Mouse (Mus musculus): ENCODE measurements around the gene Itgam. TPM values are rescaled to one million over a fixed set of nuclear protein-coding genes. Genes with fewer than 3 reads are reported as not detected.

Itgam gene
- polyA plus RNA-seq, 1 experiment from 2014 or later: 0.63 TPM

- 84% methylated on average over 11 of the region's 11 CpGs for WGBS
Measured at GRCm38 (mm10) chr7:128112131-128112530, 49.7 kb downstream of the Itgam start.

DNA sequence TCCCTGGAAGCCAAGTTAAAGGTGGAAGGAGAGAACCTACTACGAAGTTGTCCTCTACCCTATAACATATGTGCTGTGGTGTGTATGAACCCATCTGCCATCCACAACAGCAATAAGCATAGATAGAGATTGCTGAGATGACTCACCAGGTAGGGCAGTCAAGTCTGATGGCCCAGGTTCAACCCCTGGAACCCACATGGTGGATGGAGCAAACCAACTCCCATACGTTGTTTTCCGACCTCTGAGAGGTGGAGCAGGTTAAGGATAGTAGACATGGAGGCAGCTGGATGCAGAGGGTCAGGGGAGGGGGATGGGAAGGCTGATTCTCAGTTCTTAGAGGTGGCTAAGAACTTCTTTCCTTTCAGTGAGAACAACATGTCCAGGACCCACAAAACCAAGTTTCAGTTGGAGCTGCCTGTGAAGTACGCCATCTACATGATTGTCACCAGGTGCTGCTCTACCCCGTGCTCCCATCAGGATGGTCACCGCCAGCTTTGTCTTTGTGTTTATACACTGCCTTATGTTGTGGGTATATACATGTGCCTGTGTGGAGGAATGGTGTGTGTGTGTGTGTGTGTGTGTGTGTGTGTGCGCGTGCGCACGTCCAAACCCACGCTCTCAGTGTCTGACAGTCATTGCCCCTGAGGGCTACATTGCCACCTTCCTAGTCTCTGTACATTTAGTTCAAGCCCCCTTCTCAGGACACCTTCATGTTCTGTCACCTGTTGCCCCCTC lies 52.1 kb downstream of the Itgam start:
- no peak for ATAC-seq (ENCODE audit: insufficient number of reproducible peaks, insufficient read depth, low FRiP score, low read depth)
- Histone ChIP-seq H3K4me1 (ENCODE audit: control insufficient read depth in 2 of 2, insufficient read depth in 2 of 2, low read length in 2 of 2) (no peaks in the 10 kb centered on the region), H3K4me2 (ENCODE audit: low read length) (no peak overlapping the region), H3K36me3 (ENCODE audit: control insufficient read depth, insufficient read depth, low read length) (no peaks in the 10 kb centered on the region), H3K9ac (ENCODE audit: low read length) (no peak overlapping the region), H3K9me3 (ENCODE audit: control insufficient read depth, low read length) (no peaks in the 10 kb centered on the region), H3K27me3 (ENCODE audit: control insufficient read depth, insufficient read depth, low read length) (no peaks in the 10 kb centered on the region), H3K27ac (replicated peaks in 1 of 2; ENCODE audit: control insufficient read depth in 1 of 2, insufficient read depth in 1 of 2, low read depth in 2 of 2, low read length in 2 of 2) (no peak overlapping the region), H3K4me3 (ENCODE audit: control insufficient read depth in 1 of 2, insufficient read depth in 1 of 2, low read depth in 1 of 2, low read length in 2 of 2) (no peak overlapping the region)
- 90% methylated on average over 11 of the region's 11 CpGs for WGBS

More at GRCm38 (mm10) chr7:128112131-128112530, 49.7 kb downstream of the Itgam start:
- Histone ChIP-seq H3K4me2 (ENCODE audit: low read length) (no peak overlapping the region), H3K27me3 (ENCODE audit: control insufficient read depth, insufficient read depth, low read length) (no peaks in the 10 kb centered on the region), H3K36me3 (ENCODE audit: control insufficient read depth, insufficient read depth, low read length) (no peaks in the 10 kb centered on the region), H3K4me1 (ENCODE audit: control insufficient read depth in 2 of 2, insufficient read depth in 2 of 2, low read length in 2 of 2) (no peaks in the 10 kb centered on the region), H3K9ac (ENCODE audit: low read length) (no peak overlapping the region), H3K27ac (replicated peaks in 1 of 2; ENCODE audit: control insufficient read depth in 1 of 2, insufficient read depth in 1 of 2, low read depth in 2 of 2, low read length in 2 of 2) (no peak overlapping the region), H3K9me3 (ENCODE audit: control insufficient read depth, low read length) (no peaks in the 10 kb centered on the region), H3K4me3 (ENCODE audit: control insufficient read depth in 1 of 2, insufficient read depth in 1 of 2, low read depth in 1 of 2, low read length in 2 of 2) (no peak overlapping the region)
- no peak for ATAC-seq (ENCODE audit: insufficient number of reproducible peaks, insufficient read depth, low FRiP score, low read depth)

GRCm38 (mm10) chr7:128115211-128115958 lies 52.9 kb downstream of the Itgam start:
- ATAC-seq (ENCODE audit: insufficient number of reproducible peaks, insufficient read depth, low FRiP score, low read depth): no peak
- no peak overlapping the region for H3K27ac ChIP-seq (replicated peaks in 1 of 2; ENCODE audit: control insufficient read depth in 1 of 2, insufficient read depth in 1 of 2, low read depth in 2 of 2, low read length in 2 of 2)
- H3K4me1 ChIP-seq (ENCODE audit: control insufficient read depth in 2 of 2, insufficient read depth in 2 of 2, low read length in 2 of 2): no peaks in the 10 kb centered on the region
- H3K4me2 ChIP-seq (ENCODE audit: low read length): no peak overlapping the region
- 72% methylated on average over 5 of the region's 5 CpGs for WGBS
- H3K4me3 ChIP-seq (ENCODE audit: control insufficient read depth in 1 of 2, insufficient read depth in 1 of 2, low read depth in 1 of 2, low read length in 2 of 2): no peak overlapping the region
- no peaks in the 10 kb centered on the region for H3K27me3 ChIP-seq (ENCODE audit: control insufficient read depth, insufficient read depth, low read length)
- H3K36me3 ChIP-seq (ENCODE audit: control insufficient read depth, insufficient read depth, low read length): no peaks in the 10 kb centered on the region
- H3K9me3 ChIP-seq (ENCODE audit: control insufficient read depth, low read length): no peaks in the 10 kb centered on the region
- no peak overlapping the region for H3K9ac ChIP-seq (ENCODE audit: low read length)

GRCm38 (mm10) chr7:128116396-128116795 lies 54.0 kb downstream of the Itgam start:
- no peak for ATAC-seq (ENCODE audit: insufficient number of reproducible peaks, insufficient read depth, low FRiP score, low read depth)
- WGBS: 95% methylated on average over 5 of the region's 5 CpGs
- no peaks in the 10 kb centered on the region for H3K4me1 ChIP-seq (ENCODE audit: control insufficient read depth in 2 of 2, insufficient read depth in 2 of 2, low read length in 2 of 2)
- H3K9ac ChIP-seq (ENCODE audit: low read length): no peak overlapping the region
- no peak overlapping the region for H3K4me3 ChIP-seq (ENCODE audit: control insufficient read depth in 1 of 2, insufficient read depth in 1 of 2, low read depth in 1 of 2, low read length in 2 of 2)
- H3K4me2 ChIP-seq (ENCODE audit: low read length): no peak overlapping the region
- H3K9me3 ChIP-seq (ENCODE audit: control insufficient read depth, low read length): no peaks in the 10 kb centered on the region
- no peaks in the 10 kb centered on the region for H3K27me3 ChIP-seq (ENCODE audit: control insufficient read depth, insufficient read depth, low read length)
- no peak overlapping the region for H3K27ac ChIP-seq (replicated peaks in 1 of 2; ENCODE audit: control insufficient read depth in 1 of 2, insufficient read depth in 1 of 2, low read depth in 2 of 2, low read length in 2 of 2)
- no peaks in the 10 kb centered on the region for H3K36me3 ChIP-seq (ENCODE audit: control insufficient read depth, insufficient read depth, low read length)

- H3K27ac ChIP-seq (replicated peaks in 1 of 2; ENCODE audit: control insufficient read depth in 1 of 2, insufficient read depth in 1 of 2, low read depth in 2 of 2, low read length in 2 of 2): no peak overlapping the region
- H3K4me3 ChIP-seq (ENCODE audit: control insufficient read depth in 1 of 2, insufficient read depth in 1 of 2, low read depth in 1 of 2, low read length in 2 of 2): no peak overlapping the region
- WGBS: 78% methylated on average over 6 of the region's 6 CpGs
- no peaks in the 10 kb centered on the region for H3K4me1 ChIP-seq (ENCODE audit: control insufficient read depth in 2 of 2, insufficient read depth in 2 of 2, low read length in 2 of 2)
- H3K9ac ChIP-seq (ENCODE audit: low read length): no peak overlapping the region
- no peak for ATAC-seq (ENCODE audit: insufficient number of reproducible peaks, insufficient read depth, low FRiP score, low read depth)
- no peak overlapping the region for H3K4me2 ChIP-seq (ENCODE audit: low read length)
- H3K9me3 ChIP-seq (ENCODE audit: control insufficient read depth, low read length): no peaks in the 10 kb centered on the region
- H3K27me3 ChIP-seq (ENCODE audit: control insufficient read depth, insufficient read depth, low read length): no peaks in the 10 kb centered on the region
- H3K36me3 ChIP-seq (ENCODE audit: control insufficient read depth, insufficient read depth, low read length): no peaks in the 10 kb centered on the region
Measured at GRCm38 (mm10) chr7:128119726-128120490, 57.5 kb downstream of the Itgam start.

GRCm38 (mm10) chr7:128128741-128129720 lies 66.6 kb downstream of the Itgam start, which contains the start of gene Itgax:
TSS of gene Itgax (plus strand) at chr7:128129547.
- 59% methylated on average over 8 of the region's 8 CpGs for WGBS
- H3K27ac ChIP-seq (replicated peaks in 1 of 2; ENCODE audit: control insufficient read depth in 1 of 2, insufficient read depth in 1 of 2, low read depth in 2 of 2, low read length in 2 of 2): no peak within 1 kb of the TSS
- no peak for ATAC-seq (ENCODE audit: insufficient number of reproducible peaks, insufficient read depth, low FRiP score, low read depth)

More at GRCm38 (mm10) chr7:128128741-128129720, 66.6 kb downstream of the Itgam start, which contains the start of gene Itgax:
- Histone ChIP-seq H3K4me3 (ENCODE audit: control insufficient read depth in 1 of 2, insufficient read depth in 1 of 2, low read depth in 1 of 2, low read length in 2 of 2) (no peak within 1 kb of the TSS), H3K4me1 (ENCODE audit: control insufficient read depth in 2 of 2, insufficient read depth in 2 of 2, low read length in 2 of 2) (peaks cover 3 to 8% of the 10 kb centered on the region in 2 experiments), H3K36me3 (ENCODE audit: control insufficient read depth, insufficient read depth, low read length) (no peaks in the 10 kb centered on the region), H3K9me3 (ENCODE audit: control insufficient read depth, low read length) (no peaks in the 10 kb centered on the region), H3K4me2 (ENCODE audit: low read length) (no peak within 1 kb of the TSS), H3K9ac (ENCODE audit: low read length) (no peak within 1 kb of the TSS), H3K27me3 (ENCODE audit: control insufficient read depth, insufficient read depth, low read length) (no peaks in the 10 kb centered on the region)
